Mouse (Mus musculus) G1E-ER4 (cell line): Measurements from ENCODE around the gene 5730480H06Rik. TPM values are rescaled to one million over a fixed set of nuclear protein-coding genes. Genes with fewer than 3 reads are reported as not detected.

Experiments used
- GATA1 ChIP-seq: IDR thresholded peaks from one replicate; pipeline ENCODE4 v1.8.0; 2012; ENCODE audit warnings: low read length, inconsistent platforms
- polyA plus RNA-seq: library from polyadenylated mRNA; stranded (reverse); fragments of >175 nt; gene quantifications from 2 replicates; pipeline ENCODE4 v1.2.3, GENCODE M21; 2012

Gene 5730480H06Rik
- 5.6 and 9.4 TPM in 2 replicates for polyA plus RNA-seq

DNA sequence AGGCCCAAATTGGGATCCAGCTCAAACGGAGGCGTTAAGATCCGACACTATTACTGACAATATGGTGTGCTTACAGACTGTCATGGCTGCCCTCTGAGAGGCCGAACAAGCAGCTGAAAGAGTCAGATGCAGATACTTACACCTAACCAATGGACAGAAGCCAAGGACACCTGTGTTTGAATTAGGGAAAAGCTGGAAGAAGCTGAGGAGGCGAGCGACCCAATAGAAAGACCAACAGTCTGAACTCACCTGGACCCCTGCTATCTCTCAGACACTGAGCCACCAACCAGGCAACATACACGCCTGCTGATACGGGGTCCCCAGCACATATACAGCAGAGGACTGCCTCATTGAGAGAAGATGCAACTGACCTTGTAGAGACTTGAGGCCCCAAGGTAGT, at the start of gene 5730480H06Rik:
Gene 5730480H06Rik, plus strand, starts transcription at position 301 of the 400 bp plus-strand sequence.
- no peak for TF ChIP-seq GATA1

DNA sequence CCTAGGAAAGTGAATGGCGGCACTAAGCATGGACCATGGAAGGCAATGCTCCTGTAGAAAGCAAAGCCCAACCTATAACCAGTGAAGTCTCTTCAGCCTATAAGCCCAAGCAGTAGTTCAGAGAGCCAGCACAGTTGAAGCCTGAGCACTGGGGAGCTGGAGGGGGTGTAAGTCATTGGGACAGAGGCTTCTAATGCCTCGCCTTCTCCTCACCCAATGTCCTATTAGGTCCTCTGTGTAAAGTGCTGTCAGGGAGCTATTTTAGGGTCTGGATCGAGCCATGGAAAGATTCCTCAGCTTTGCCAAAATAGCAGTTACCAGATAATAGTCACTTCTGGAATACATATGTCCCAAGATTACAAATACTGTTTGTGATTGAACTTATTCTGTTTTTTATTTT, 26.6 kb upstream of the 5730480H06Rik start:
- TF ChIP-seq GATA1: no peak

DNA sequence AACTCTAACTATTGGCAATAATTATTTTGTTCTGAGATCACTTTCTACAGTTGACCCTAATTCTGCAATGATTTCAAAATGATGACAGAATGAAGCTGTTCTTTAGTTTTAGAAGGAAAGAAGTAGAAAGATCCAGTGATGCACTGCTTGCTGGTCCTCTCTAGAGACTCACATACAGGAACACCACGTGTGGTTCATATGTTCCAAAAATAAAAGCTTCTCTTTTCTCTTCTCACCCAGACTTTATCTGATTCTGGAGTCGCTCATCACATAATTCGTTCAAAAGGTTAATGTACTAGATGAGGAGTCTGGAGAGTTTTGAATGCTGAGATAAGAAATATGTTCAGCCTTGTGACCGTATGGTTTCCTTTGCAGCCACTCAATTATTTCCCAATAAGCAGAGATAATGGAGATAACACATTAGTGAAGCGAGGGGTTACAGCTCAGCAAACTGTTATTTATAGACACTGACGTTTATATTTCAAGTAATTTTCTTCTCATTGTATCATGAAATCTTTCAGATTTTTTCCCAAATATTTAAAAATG, 12.6 kb upstream of the 5730480H06Rik start:
- no peak for TF ChIP-seq GATA1

DNA sequence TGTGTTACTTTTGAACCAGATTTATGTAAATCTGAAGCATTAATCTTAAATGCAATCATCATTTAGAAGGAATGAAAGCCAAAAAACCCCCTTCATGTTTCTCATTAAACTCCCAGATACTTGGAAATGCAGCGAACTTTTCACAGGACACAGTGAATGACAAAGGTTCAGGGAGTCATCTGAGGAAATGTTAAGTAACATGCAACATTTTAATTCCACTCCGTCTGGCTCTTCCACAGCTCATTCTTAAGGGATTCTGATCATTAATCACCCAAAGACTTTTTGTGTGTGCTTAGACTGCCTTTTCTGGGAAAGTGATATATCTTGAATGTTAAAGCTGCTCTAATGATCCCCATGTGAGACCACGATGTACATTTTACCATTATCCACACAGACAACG, 7.2 kb upstream of the 5730480H06Rik start:
- no peak for TF ChIP-seq GATA1

DNA sequence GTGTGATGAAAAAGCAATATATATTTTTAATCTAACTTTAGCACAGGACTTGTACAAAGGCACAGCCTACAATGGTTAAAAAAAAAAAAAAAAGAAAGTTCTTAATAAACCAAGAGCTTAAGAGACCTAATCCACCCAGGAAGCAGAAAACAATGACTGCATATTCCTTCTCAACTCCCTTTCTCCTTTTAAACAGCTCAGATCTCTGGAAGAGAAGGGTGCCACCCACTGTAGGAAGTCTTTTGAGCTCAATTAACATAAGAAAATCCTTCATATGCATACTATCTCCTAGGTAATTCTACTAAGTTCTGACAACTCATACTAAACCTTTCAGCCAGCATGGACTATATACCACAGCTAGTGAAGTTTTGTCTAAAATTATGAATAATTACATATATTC, 1.5 kb upstream of the 5730480H06Rik start:
- TF ChIP-seq GATA1: no peak

DNA sequence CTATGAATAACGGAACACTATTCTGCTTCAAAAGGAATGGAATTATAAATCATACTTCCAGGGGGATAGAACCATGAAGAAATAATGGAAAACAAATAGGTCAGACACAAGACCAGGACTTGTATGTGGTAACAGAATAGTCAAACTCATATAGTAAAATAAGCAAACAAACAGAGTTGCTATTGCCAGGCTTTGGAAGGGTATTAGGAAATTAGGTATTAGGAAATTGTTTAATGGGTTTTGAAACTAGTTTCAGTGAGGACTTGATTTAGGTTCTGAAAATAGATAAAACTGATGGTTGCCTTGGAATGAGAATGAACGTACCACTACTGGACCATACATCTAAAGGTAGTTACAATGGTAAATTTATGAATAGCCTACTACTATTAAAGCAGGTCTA, 2.0 kb downstream of the 5730480H06Rik start:
- no peak for TF ChIP-seq GATA1

DNA sequence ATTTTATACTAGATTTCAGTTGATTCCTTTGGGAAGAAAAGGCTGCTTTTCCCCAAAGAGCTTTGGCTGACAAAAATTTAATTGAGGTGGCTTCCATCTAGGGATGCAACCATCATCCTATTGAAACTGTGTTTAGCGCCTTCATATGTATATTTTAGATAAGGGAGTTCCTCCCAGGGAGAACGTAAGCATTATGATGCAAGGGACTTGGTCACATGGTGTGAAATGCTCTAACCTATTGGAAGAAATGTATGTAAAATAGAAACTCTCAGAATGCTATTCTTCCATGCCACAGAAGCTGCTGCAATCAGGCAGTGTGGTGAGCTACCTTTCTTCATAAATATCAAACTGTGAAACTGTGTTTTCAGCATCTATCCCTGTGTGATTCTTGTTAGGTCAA, 3.1 kb downstream of the 5730480H06Rik start:
- TF ChIP-seq GATA1: no peak

DNA sequence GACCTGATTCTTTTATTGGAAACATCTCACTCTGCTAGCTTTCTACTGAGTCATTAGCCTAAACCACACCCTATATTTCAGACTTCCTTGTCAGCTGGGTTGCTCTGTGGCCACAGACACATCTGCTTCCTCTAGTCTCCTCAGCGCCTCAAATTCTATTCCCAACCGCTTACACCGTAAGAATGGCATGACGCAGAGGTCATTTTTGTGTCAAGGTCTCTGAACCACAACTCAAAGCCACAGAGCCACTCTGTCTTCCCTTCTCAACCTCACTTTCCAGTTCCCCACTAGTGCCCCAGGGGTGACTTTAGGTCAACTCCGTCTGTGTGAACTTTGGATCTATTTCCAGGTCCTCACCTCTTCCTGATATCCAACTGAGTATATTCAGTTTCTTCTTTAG, 3.7 kb downstream of the 5730480H06Rik start:
- TF ChIP-seq GATA1: no peak

DNA sequence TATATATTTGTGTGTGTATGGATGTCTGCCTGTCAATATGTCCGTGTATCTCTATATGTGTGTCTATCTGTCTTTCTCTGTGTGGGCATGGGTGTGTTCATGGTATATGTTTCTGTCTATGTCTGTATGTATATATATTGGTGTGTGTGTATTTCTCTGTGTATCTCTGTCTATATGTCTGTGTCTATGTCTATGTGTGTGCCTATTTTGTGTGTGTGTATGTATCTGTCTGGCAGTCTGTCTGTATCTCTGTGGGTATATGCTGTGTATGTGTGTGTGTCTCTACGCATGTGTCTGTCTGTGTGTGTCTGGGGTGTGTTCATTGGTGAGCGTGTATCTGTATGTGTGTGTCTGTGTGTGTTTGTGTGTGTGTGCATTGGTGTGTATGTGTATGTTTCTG, 5.7 kb downstream of the 5730480H06Rik start:
- no peak for TF ChIP-seq GATA1

DNA sequence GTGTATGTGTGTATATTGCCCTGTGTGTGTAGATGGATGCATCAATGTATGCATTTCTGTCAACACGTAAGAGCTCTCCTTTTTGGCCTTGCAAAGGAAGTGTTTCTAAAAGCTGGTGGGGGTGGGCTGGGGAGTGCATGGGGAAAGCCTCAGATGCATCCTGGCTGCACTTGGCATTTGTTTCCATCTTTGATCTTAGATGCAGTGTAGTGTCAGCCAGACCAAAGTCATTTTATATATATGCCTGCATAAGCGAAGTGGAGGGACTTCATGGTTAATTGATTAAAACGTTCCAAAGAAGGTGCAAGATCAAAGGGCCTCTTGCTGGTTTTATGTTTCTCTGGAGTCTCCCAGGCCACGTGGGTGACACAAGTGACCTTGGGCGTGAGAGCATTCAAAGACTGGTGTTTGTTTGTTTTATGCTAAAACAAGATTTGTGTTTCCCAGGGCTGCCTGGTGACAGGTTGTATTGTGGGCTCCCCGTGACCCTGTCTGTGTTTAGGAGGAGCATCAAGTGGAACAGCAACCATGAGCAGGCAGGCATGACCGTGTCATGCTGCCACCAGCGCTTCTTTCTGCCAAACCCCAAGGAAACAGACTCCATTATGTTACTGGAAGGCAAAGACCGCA, 6.2 kb downstream of the 5730480H06Rik start:
- TF ChIP-seq GATA1: no peak

DNA sequence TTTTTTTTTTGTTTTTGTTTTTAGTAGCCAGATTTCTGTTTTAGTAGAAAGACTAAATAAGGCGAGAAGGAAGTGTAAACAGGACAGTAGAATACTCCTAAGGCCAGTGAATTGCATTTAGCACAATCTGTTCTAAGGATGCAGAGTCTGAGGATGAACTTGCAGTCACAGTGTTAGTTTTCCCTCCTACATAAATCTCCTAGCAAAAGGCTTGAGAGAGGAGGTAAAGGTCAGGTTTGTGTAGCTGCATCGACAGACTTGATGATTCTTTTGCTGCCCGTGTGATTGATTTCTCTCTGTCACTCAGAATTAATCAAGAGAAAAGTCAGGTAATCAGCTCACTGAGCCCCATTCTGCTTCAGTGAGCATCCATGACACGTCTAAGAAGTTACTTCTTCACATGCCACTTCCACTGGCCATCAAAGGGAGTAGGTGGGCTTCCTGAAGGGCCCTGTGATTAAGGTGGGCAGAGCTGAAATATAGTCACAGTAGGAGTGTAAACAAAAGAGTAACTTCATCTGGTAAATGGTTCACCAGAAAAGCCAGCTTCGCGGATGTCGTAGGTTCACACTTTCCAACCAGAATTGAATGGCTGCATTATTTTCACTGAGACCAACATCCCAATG, 13.2 kb downstream of the 5730480H06Rik start:
- TF ChIP-seq GATA1: no peak

DNA sequence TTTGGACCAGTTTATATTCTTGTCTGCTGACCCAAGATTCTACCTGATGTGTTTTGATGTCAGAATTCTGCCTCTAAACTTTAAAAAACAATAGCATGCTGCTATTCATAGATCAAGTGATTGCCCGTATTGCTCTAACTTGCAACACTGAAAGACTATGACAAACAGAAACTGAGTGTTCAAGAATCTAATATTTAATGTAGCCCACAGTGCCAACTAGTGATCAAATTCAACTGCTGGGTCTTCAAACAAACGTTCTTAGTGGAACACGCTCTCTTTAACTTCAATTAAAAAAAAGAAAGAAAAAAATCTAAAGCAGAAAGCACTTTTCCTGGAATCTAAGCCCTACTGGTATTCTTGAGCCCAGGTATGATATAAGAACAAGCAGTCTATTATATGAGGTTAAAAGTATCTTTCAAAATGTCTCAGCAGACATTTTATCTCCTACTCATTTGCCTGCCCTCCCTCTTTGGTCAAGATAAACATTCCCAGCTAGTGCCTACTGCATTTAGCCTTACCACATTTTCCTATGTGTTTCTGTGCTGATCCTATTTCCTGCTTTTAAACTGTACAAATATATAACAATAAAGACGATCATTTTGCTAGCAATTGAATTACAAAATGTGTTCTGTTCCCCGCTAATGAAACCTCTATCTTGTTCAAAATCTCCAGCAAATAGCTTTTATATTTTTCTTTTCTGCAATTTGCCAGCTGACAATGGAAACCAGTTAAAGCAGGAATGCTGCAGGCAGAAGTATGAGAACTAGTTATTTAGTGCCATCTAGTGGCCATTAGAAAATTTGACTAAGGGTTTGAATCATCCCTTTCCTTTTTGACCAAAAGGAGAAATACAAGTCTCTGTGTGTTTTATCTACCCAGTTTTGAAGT, 17.6 kb downstream of the 5730480H06Rik start:
- no peak for TF ChIP-seq GATA1

DNA sequence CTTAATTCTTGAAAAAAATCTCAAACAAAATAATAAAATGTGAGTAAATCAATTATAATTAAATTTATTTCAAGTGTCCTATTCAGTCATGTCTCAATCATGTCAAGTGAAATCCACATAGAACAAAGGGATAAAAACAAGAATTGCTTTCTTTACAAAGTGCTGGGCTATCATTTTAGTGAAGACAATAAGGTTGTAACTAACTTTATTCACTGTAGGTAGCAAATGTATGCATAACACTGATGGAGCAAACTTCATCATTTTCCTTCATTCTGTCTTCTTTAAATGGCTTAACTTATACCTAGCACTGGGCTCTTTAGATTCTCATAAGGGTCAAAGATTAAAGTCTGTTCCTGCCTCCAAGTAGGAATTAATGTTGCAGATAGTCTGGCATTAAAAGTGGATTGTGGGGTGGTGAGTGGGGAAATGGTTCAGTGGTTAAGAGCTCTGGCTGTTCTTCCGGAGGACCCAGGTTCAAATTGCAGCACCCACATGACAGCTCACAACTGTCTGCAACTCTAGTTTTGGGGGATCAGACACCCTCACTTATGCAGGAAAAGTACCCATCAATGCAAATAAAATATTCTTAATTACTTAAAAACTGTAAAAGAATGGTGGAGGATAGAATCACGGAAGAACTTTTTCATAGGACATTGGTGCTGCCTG, 18.4 kb downstream of the 5730480H06Rik start:
- TF ChIP-seq GATA1: no peak

DNA sequence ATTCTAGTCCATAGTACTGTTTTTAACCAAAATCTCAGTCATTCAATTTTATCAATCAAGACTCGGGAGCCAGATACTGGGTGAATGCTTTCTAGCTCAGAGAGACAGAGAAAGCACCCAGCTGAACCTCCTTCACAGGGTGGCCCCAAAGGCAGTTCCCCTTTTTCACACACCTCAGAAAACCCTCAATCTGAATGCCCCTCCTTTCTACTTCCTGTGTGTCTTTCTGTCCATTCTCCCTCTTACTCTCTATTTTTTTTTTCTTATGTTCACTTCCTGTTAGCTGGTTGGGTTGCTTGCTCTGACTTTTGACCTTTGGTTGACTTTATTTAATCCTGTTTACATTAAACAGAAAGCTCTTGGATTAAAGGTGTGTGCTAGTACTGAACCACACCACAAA, 21.6 kb downstream of the 5730480H06Rik start:
- no peak for TF ChIP-seq GATA1
